Mouse (Mus musculus) embryonic stem cell, embryonic (primary cell): ENCODE results near the gene Fbxo17.

Experiments used
- CTCF ChIA-PET, 4 experiments: fragments of 300-600 bp in 2 of 4; fragments of 350-600 bp in 2 of 4; sonication (Branson Sonifier 250); formaldehyde crosslinking; loops; one replicate each; lab custom pipeline; 2022; ENCODE audit warnings: inconsistent platforms in 2 of 4; lab: Charles Lee
- POLR2A ChIA-PET, 4 experiments: fragments of 300-600 bp in 2 of 4; fragments of 350-600 bp in 2 of 4; sonication (Branson Sonifier 250); formaldehyde crosslinking; loops; one replicate each; lab custom pipeline; 2022; ENCODE audit warnings: antibody characterized with exemption in 4 of 4, inconsistent platforms in 1 of 4; lab: Charles Lee

The Fbxo17 gene

DNA sequence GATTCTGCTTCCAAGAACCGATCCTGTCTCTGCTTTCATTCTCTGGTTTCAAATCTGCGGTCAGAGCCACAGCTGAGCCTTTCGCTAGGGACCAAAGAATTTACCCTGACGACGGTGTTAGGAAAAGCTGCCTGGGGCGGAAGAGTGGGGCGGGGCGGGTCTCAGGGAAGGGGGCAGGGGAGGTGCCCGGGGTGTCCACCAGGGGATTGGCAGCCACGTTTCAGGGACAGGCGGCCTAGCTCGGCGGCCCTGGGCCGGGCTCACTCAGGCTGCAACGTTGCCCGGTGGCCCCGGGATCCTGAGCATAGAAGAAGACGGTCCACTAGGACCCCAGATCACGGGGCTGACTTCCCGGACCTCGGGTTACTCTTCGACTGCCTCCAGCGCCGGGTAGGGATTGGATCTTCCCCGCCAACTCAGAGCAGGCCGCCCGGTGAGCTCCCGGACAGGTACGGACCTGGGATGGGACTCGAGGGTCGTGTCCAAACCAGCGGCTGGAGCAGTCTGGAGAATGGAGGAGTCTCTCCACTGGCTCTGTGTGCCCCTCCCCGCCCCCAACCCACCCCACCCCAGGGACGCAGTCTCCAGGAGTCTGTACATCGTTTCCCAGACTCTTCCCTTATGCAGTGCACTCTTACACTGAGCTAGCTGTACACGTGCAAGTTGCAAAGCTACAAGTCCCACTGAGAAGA is at the start of gene Fbxo17:
TSS of gene Fbxo17 (plus strand) at position 215 of the 692 bp plus-strand sequence.
- ChIA-PET CTCF (interaction anchor here (0.5 to 1.5 kb wide), 11 partner anchors 11 to 501 kb away, joined by 3 to 9 read pairs (median 5); partner anchors contain the start of genes Gmfg (in 1 of the 4) and Sirt2 (in 1 of the 4)), POLR2A (interaction anchor here in 3 of 4 experiments (0.5 to 5.9 kb wide), 53 partner anchors 8 to 598 kb away, joined by 3 to 77 read pairs (median 4); partner anchors contain the start of genes Rps16 (in 3 of the 3), Mrps12 (in 2 of the 3), Pak4 (in 2 of the 3) and Samd4b (in 2 of the 3))

DNA sequence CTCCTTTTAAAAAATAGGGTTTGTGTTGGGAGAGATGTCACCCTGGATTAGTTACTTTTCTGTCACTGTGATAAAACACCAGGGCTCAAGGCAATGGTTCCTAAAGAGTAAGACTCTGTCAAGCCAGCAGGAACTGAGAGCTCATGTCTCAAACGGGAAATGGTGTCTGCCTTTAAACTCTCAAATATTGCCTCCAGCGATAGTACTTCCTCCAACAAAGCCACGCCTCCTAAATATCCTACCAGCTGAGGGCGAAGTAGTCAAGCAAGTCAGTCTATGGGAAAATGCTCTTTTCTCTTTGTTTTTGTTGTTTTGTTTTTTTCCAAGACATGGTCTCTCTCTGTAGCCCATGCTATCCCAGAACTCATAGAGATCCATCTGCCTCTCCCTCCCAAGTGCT is 45.4 kb upstream of the Fbxo17 start:
- ChIA-PET POLR2A (interaction anchor here in 3 of 4 experiments (0.5 to 8.1 kb wide), 5 partner anchors 10 to 210 kb away, joined by 3 to 97 read pairs (median 4); partner anchors contain the start of genes Acp7 (in 1 of the 3), Capn12 (in 1 of the 3) and Fbxo27 (in 1 of the 3)), CTCF (interaction anchor here in 1 of 4 experiments (0.6 kb wide), 1 partner anchor 879 kb away, joined by 4 read pairs; no protein-coding TSS in a partner anchor)

DNA sequence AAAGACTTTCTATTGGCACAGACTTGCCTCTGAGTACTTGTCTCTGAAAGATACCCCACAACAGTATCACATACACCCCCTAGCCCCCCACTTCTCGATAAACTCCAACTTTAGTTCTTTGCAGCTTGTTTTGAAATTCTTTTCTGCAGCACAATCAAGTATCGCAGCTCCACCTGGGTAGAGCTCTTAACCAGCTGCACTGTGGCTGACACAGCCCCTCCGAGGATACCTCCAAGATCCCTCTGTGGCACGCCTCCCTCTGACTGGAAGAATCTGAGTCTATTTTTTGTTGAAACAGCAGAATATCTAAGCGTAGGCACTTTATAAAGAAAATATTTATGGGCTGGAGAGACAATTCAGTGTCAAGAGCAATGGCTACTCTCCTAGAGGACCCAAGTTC is 44.3 kb upstream of the Fbxo17 start:
- ChIA-PET POLR2A (interaction anchor here in 3 of 4 experiments (0.6 to 8.1 kb wide), 7 partner anchors 11 to 119 kb away, joined by 3 to 97 read pairs (median 3); partner anchors contain the start of genes Fbxo27 (in 1 of the 3), Mrps12 (in 1 of the 3) and Sars2 (in 1 of the 3)), CTCF (interaction anchor here in 2 of 4 experiments (1.3 to 2.4 kb wide), 2 partner anchors 13 to 39 kb away, joined by 3 to 6 read pairs; no protein-coding TSS in a partner anchor)

DNA sequence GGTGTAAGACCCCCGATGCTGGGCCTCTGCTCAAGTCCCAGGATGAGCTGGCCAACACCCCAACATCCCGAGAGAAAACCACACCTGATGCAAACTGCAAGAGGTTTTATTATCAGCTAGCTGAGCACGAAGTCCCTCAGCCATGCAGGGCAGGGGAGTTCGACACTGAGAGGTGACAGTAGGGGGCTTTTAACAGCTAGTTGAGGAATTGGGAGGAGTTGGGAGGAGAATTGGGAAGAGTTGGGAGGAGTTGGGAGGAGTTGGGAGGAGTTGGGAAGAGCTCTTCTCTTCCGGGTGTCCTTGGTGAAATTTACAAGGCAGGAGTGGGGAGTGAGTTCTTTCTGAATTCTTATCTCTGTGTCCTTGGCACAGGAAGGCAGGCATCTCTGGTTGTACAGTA is 43.8 kb upstream of the Fbxo17 start:
- CTCF ChIA-PET, result interaction anchor here in 2 of 4 experiments (0.8 to 4.0 kb wide), 5 partner anchors 7 to 39 kb away, joined by 3 to 36 read pairs (median 3); no protein-coding TSS in a partner anchor

DNA sequence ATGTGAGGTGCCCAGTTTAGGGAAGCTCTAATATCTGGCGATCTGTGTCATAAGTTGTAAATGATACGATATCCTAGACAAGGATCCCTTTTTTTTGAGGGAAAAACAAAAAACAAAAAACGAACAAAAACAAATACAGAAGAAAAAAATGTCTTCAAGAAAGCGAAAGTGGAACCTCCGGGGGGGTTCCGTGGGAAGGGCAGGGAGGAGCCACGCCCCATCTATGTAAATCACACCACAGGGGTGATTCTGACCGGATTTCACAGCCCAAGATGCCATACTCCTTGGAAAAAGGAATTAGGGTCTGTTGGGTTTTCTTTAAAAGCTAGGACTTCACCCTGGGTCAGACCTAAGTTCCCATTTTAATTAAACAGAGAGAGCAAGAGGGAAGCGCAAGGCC is 41.6 kb upstream of the Fbxo17 start:
- ChIA-PET POLR2A (interaction anchor here (0.6 to 8.1 kb wide), 41 partner anchors 8 to 336 kb away, joined by 3 to 97 read pairs (median 5); partner anchors contain the start of genes Fbxo27 (in 3 of the 4), Acp7 (in 2 of the 4), Fbxo17 (in 2 of the 4) and Actn4 (in 1 of the 4)), CTCF (interaction anchor here (0.5 to 4.0 kb wide), 32 partner anchors 9 to 495 kb away, joined by 3 to 36 read pairs (median 4); partner anchors contain the start of genes Acp7 (in 1 of the 4), Fbxo17 (in 1 of the 4), Fbxo27 (in 1 of the 4) and Ggn (in 1 of the 4))

More for the DNA sequence above, 43.8 kb upstream of the Fbxo17 start:
- POLR2A ChIA-PET, result interaction anchor here in 2 of 4 experiments (0.6 to 8.1 kb wide), 14 partner anchors 12 to 215 kb away, joined by 3 to 97 read pairs (median 4); partner anchors contain the start of genes Fbxo27 (in 2 of the 2), Acp7 (in 1 of the 2), Mrps12 (in 1 of the 2) and Sars2 (in 1 of the 2)

DNA sequence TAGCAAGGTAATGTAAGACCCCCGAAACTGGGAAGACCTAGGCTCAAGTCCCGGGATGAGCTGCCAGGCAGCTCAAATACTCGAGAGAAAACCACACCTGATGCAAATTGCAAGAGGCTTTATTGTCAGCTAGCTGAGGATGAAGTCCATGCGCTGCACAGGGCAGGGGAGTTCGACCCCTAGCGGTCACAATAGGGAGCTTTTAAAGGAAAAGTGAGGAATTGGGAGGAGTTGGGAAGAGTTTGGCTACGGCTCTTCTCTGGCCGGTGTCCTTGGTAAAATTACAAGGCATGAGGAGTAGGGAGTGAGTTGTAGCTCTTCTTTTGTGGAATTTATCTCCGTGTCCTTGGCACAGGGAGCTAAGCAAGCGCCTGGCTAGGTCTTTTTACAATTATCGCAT is 40.9 kb upstream of the Fbxo17 start:
- ChIA-PET POLR2A (interaction anchor here (0.6 to 8.1 kb wide), 64 partner anchors 9 to 337 kb away, joined by 3 to 97 read pairs (median 4); partner anchors contain the start of genes Fbxo17 (in 3 of the 4), Fbxo27 (in 3 of the 4), Acp7 (in 2 of the 4) and Med29 (in 2 of the 4)), CTCF (interaction anchor here (0.5 to 4.0 kb wide), 47 partner anchors 9 to 239 kb away, joined by 3 to 36 read pairs (median 4); partner anchors contain the start of genes Mrps12 (in 2 of the 4), Acp7 (in 1 of the 4), Fbxo17 (in 1 of the 4) and Fbxo27 (in 1 of the 4))

DNA sequence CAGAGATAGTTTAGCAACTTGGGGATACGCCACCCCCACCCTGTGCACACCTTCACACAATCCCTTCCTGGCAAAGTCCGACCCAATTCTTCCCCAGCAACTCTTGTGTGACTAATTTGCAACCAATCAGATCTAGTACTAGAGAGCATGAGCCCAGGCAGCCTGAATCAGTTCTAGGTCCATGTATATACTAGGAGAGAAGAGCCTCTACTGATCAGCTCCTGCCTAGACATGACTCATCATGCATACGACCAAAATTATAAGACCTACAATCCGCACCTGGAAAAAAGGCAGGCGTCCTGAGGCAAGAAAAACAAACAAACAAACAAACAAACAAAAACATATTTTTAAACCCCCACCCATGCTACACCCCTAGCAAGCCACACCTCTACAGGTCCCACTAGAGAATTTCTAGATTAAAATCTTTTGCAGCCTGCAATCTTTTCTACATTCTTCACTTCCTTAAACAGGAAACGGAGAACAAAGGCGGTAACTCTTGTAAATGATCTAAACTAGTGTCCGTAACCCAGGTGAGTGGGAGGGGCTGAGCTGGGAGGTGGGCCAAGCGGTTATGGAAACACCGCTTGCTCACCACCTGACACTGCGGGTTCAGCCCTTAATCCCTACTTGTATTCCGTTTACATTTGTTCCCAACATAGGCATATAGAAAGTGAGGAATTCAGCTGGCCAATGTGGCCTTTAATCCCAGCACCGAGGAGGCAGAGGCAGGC is 39.6 kb upstream of the Fbxo17 start:
- CTCF ChIA-PET, result interaction anchor here (0.5 to 4.0 kb wide), 15 partner anchors 11 to 1374 kb away, joined by 3 to 36 read pairs (median 6); partner anchors contain the start of genes Fbxo17 (in 1 of the 4), Mrps12 (in 1 of the 4) and Sars2 (in 1 of the 4)
- POLR2A ChIA-PET, result interaction anchor here in 3 of 4 experiments (0.6 to 8.1 kb wide), 27 partner anchors 9 to 1911 kb away, joined by 3 to 97 read pairs (median 5); partner anchors contain the start of genes Fbxo17 (in 2 of the 3), Fbxo27 (in 2 of the 3), Eif3k (in 1 of the 3) and Map4k1 (in 1 of the 3)

DNA sequence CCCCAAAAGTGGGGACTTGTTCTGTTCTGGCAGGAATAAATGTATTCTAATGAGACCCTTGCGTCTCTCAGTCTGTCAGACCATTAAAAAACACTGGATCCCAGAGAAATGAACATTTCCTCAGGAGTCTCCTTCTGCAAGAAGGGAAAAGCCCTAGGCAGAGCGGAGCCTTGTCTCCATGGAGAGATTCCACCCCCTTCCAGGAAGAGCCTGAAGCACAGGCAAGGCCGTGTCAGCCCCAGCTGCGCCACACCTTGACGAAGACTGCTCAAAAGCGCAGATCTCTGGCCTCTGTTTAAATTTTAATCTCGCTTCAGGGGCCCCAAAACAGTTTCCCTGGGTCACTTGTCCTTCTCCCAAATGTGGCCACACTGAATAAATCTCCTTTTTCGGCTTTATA is 39.0 kb upstream of the Fbxo17 start:
- ChIA-PET CTCF (interaction anchor here in 3 of 4 experiments (0.5 to 2.6 kb wide), 9 partner anchors 15 to 1375 kb away, joined by 3 to 10 read pairs (median 4); no protein-coding TSS in a partner anchor), POLR2A (interaction anchor here in 3 of 4 experiments (0.5 to 8.1 kb wide), 13 partner anchors 15 to 1910 kb away, joined by 3 to 97 read pairs (median 5); partner anchors contain the start of genes Fbxo27 (in 2 of the 3), Eif3k (in 1 of the 3), Fbxo17 (in 1 of the 3) and Map4k1 (in 1 of the 3))

- POLR2A ChIA-PET, result interaction anchor here in 3 of 4 experiments (0.8 to 8.3 kb wide), 18 partner anchors 10 to 340 kb away, joined by 3 to 97 read pairs (median 4); partner anchors contain the start of genes Fbxo17 (in 1 of the 3), Mrps12 (in 1 of the 3), Rps16 (in 1 of the 3) and Sars2 (in 1 of the 3)
- CTCF ChIA-PET, result interaction anchor here in 3 of 4 experiments (0.7 to 1.2 kb wide), 3 partner anchors 14 to 392 kb away, joined by 3 to 6 read pairs (median 4); no protein-coding TSS in a partner anchor
These were observed 25.5 kb upstream of the Fbxo17 start for GRCm38 (mm10) chr7:28691075-28691474.

DNA sequence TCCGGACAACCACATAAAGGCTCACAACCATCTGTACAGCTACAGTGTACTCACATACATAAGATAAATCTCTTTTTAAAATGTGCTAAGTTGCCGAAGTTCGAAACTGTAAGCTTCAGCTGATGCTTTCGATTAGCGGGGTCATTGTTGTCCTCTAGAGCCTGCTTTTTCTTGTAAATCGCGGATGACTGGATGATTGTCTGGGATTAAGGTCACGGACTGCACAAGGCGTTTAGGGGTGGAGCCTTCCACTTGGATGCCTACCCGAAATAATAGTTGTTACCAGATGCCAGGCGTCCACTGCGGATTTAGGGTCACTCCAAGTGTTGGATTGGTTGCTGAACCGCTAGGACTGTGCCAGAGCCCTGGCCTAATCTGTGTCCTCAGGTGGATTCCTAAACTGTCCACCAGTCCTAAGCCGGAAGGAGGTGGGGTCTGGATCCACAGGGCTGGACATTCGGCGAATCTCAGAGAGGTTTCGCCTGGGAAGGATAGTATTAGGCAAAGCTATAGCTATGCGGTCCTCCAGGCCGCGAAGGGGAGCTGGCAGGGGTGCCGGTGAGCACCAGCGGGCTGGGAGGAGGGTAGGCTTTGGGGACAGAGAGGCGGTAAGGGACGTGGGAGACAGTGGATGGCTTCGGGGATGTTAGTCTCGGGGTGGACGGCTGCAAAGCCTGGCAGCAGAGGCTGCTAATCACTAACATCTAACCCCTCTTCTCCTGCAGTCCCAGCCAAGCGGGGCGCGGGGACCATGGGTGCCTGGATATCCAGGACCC is 23.9 kb upstream of the Fbxo17 start, which contains the start of gene Fbxo27:
TSS of gene Fbxo27 (plus strand) at position 305 of the 776 bp plus-strand sequence.
- ChIA-PET CTCF (interaction anchor here in 3 of 4 experiments (0.6 to 1.9 kb wide), 6 partner anchors 14 to 1471 kb away, joined by 3 to 12 read pairs (median 4); no protein-coding TSS in a partner anchor), POLR2A (interaction anchor here (0.5 to 8.3 kb wide), 62 partner anchors 10 to 1331 kb away, joined by 3 to 97 read pairs (median 5); partner anchors contain the start of genes Fbxo17 (in 2 of the 4), Acp7 (in 1 of the 4), Dyrk1b (in 1 of the 4) and Ech1 (in 1 of the 4))

GRCm38 (mm10) chr7:28693321-28693966 is 23.2 kb upstream of the Fbxo17 start:
- ChIA-PET CTCF (interaction anchor here (0.6 to 1.9 kb wide), 11 partner anchors 17 to 1710 kb away, joined by 3 to 12 read pairs (median 3); partner anchors contain the start of genes Mrps12 (in 1 of the 4) and Sars2 (in 1 of the 4)), POLR2A (interaction anchor here (0.5 to 8.3 kb wide), 91 partner anchors 8 to 1332 kb away, joined by 3 to 97 read pairs (median 5); partner anchors contain the start of genes Fbxo17 (in 3 of the 4), Sirt2 (in 2 of the 4), Acp7 (in 1 of the 4) and Dyrk1b (in 1 of the 4))

DNA sequence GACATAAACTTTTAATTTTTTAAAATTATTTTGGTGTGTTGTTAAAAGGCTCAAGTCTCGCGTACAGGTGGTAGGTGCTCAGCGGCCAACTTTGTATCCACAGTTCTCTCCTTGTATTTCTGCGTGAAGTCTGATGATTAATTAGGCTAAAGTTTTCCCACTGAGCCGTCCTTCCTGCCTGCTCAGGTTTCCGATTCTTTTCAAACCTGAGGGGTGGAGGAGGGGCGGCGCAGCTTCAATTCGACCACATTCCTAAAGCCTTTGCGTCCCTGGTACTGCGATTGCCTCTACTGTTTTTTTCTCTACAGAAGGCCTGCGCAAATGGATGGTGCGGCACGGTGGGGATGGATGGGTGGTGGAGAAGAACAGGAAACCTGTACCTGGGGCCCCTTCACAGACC is 22.2 kb upstream of the Fbxo17 start:
- ChIA-PET POLR2A (interaction anchor here (0.6 to 8.3 kb wide), 75 partner anchors 9 to 515 kb away, joined by 3 to 97 read pairs (median 4); partner anchors contain the start of genes Fbxo17 (in 3 of the 4), Acp7 (in 1 of the 4), Dyrk1b (in 1 of the 4) and Eif3k (in 1 of the 4)), CTCF (interaction anchor here in 3 of 4 experiments (0.7 to 1.9 kb wide), 11 partner anchors 14 to 546 kb away, joined by 3 to 10 read pairs (median 3); partner anchors contain the start of genes Gmfg (in 1 of the 3), Mrps12 (in 1 of the 3) and Sars2 (in 1 of the 3))

DNA sequence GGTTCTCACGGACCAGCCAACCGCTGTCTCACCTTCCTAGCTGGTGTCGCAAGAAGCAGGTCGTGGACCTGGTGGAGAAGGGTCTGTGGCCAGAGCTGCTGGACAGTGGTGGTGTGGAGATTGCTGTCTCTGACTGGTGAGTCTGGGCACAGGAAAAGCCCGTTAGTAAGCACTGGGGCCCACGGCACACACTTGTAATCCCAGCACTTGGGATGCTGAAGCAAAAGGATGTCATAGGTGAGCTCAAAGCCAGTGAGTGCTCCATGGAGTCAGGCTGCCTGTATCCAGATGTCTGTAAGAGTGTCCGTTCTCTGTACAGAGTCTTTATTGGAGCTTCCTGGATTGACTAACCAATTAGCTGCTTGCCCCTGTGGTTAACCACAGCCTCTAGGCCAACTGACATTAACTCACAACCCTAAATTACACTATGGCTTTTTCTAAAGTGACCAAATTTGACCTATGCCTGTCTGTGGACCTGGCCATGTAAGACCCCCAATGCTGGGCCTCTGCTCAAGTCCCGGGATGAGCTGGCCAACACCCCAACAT is 21.6 kb upstream of the Fbxo17 start:
- ChIA-PET POLR2A (interaction anchor here (0.6 to 8.3 kb wide), 31 partner anchors 9 to 302 kb away, joined by 3 to 97 read pairs (median 6); partner anchors contain the start of genes Fbxo17 (in 3 of the 4), Eif3k (in 1 of the 4), Map4k1 (in 1 of the 4) and Med29 (in 1 of the 4)), CTCF (interaction anchor here in 3 of 4 experiments (0.6 to 1.9 kb wide), 8 partner anchors 15 to 390 kb away, joined by 3 to 10 read pairs (median 3); partner anchors contain the start of genes Gmfg (in 1 of the 3), Mrps12 (in 1 of the 3) and Sars2 (in 1 of the 3))

DNA sequence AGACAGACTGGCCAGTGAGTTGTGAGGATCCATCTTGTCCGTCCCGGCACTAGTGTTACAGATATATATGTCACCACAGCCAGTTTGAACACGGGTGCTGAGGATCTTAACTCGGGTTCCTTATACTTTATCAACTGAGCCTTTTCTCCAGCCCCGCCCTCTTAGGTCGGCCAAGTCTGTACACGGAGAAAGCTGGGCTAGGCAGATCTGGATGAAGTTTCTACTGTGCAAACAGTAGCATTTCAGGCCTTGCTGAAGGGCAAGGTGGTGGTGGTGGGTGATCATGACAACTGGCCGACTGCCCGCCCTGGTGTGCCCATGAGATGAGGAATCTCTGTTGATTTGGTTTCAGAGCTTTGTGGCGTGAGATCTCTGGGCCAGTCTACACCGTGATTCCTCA is 19.3 kb upstream of the Fbxo17 start:
- POLR2A ChIA-PET, result interaction anchor here in 2 of 4 experiments (0.9 to 8.3 kb wide), 8 partner anchors 9 to 121 kb away, joined by 3 to 77 read pairs (median 4); partner anchors contain the start of gene Fbxo17 (in 1 of the 2)
- CTCF ChIA-PET, result interaction anchor here in 2 of 4 experiments (0.5 to 0.6 kb wide), 2 partner anchors 284 to 802 kb away, joined by 3 read pairs; partner anchors contain the start of gene Eif3k (in 1 of the 2)
